Mouse (Mus musculus) erythroblast, embryonic 14.5 days (primary cell): Measurements from ENCODE around the gene Lrg1.

ENCODE experiments used
- GATA1 ChIP-seq: IDR thresholded peaks from 2 replicates; pipeline ENCODE4 v1.6.1; 2012; ENCODE audit warnings: low read length, inconsistent platforms, mixed read lengths
- TAL1 ChIP-seq: IDR thresholded peaks from 3 replicates; pipeline ENCODE4 v1.6.1; 2012; ENCODE audit warnings: low read length, inconsistent platforms, mixed read lengths

- TF ChIP-seq GATA1 (no peak), TAL1 (no peak)
Observed at GRCm38 (mm10) chr17:56125276-56125630, 3.5 kb upstream of the Lrg1 start.
